Mouse (Mus musculus): ENCODE measurements around the gene Lin28a. TPM values are rescaled to one million over a fixed set of nuclear protein-coding genes. Genes with fewer than 3 reads are reported as not detected.
A peak's percentile ranks its signal among the peaks of the same experiment; 100 is the strongest.

Lin28a gene
- polyA plus RNA-seq, 1 experiment from 2014 or later, result 0.27 TPM

DNA sequence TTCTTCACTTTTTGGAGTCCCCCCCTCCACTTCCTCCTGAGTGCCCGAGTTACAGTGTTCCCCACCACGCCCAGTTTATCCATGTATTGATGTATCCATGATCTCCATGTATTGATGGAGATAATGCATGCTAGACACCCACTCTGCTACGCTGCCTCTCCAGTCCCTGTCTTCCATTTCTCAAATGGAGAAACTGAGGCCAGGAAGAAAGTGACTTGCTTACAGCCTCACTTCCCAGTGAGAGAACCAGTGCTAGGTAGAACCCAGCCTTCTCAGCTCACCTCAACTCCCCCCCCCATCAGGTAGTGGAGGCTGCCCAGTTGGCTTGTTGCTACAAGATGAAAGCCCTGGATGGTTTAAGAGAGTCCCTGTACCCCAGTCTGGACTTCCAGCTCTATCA is 34.9 kb upstream of the Lin28a start, which contains the start of gene Zfp683:
Zfp683 (plus strand) TSS at position 301 of the 400 bp plus-strand sequence.
- peaks cover 18% of the 10 kb centered on the region for H3K27me3 ChIP-seq (replicated peaks)
- H3K4me2 ChIP-seq, result no peak within 1 kb of the TSS
- peaks cover 26% of the 10 kb centered on the region for H3K4me1 ChIP-seq
- no peaks in the 10 kb centered on the region for H3K36me3 ChIP-seq
- 0 out of 2 replicates have a peak within 1 kb of the TSS, but pooled peaks have one; percentile 20 for H3K9ac ChIP-seq
- peak within 1 kb of the TSS; percentile 67; the same call in 1 of the 2 replicates for H3K27ac ChIP-seq (replicated peaks)
- no peaks in the 10 kb centered on the region for H3K9me3 ChIP-seq
- no peak within 1 kb of the TSS for H3K4me3 ChIP-seq
- no peak for ATAC-seq (ENCODE audit: extremely low read depth, insufficient number of reproducible peaks, low FRiP score, low TSS enrichment)
- WGBS, result 72% methylated on average over 3 of the region's 3 CpGs

DNA sequence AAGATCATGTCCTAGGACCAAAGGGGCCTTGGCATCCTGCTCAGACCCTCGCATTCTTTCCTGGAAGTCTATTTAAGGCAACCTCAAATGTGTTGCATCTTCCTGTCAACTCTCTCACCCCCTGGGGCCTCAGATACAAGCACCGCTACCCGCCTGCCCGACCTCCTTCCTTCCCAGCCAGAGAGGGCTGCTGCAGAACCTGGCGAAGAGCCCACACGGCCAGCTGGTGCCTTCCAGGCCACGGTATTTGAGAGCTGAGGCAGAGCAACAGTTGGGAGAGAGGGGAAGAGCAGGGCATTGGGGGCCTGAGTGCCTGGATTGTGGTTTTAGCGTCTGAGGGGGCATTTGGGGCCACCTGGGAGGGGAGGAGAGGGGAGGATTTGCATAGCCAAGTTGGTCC is 33.9 kb upstream of the Lin28a start:
- no peak for ATAC-seq (ENCODE audit: extremely low read depth, insufficient number of reproducible peaks, low FRiP score, low TSS enrichment)
- Histone ChIP-seq H3K4me3 (no peak overlapping the region), H3K27me3 (replicated peaks) (0 out of 2 replicates have a peak, but pooled peaks cover 15% of the 10 kb centered on the region), H3K36me3 (no peaks in the 10 kb centered on the region), H3K4me2 (no peak overlapping the region), H3K27ac (replicated peaks) (peak overlapping the region; percentile 67), H3K9ac (0 out of 2 replicates have a peak overlapping the region, but pooled peaks have one; percentile 20), H3K4me1 (peaks cover 31% of the 10 kb centered on the region), H3K9me3 (no peaks in the 10 kb centered on the region)
- 4% methylated on average over 8 of the region's 8 CpGs for WGBS

DNA sequence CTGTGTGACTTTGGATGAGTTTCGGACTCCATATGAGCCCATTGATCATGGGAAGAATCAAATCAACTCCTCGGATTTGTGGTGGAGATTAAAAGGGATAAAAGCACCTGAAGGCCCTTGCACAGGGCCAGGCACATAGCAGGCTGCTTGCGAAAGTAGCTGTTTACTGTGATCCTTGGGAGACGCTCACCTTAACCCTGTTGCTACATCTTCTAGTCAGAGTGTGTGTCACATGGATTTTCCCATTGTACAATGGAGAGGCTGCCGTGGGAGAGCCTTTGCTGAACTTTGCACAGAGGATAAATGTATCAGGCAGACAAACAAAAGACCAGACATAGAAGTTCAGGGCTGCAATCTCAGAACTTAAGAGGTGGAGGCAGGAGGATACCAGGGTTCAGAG is 33.3 kb upstream of the Lin28a start:
- Histone ChIP-seq H3K9me3 (no peaks in the 10 kb centered on the region), H3K27ac (replicated peaks) (peak overlapping the region; percentile 67; the same call in 1 of the 2 replicates)

DNA sequence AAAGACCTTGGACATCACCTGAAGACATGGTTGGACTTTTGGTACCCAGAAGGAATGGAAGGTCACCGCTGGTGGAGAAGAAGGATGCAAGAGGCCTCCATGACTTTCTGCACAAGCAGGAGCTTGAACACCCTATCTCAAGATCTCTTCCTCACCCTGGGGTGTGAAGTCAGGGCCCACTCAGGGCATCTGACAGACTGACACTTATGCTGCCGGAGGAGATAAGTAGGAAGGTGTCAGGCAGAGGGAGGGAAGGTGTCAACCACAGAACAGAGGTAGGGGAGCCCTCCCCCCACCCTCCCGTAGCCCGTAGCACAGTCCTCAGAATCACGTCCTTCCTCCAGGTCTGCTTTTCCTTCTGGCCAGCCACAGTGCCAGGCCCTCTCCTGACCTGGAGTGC is 29.0 kb upstream of the Lin28a start:
- 35% methylated on average over 5 of the region's 5 CpGs for WGBS
- Histone ChIP-seq H3K4me2 (no peak overlapping the region), H3K27me3 (replicated peaks) (no peaks in the 10 kb centered on the region), H3K9me3 (no peaks in the 10 kb centered on the region), H3K27ac (replicated peaks) (no peak overlapping the region), H3K4me1 (peaks cover 27% of the 10 kb centered on the region), H3K9ac (no peak overlapping the region; the same call in 1 of the 2 replicates), H3K36me3 (no peaks in the 10 kb centered on the region), H3K4me3 (no peak overlapping the region)
- ATAC-seq (ENCODE audit: extremely low read depth, insufficient number of reproducible peaks, low FRiP score, low TSS enrichment), result no peak

More for the DNA sequence above, 33.3 kb upstream of the Lin28a start:
- Histone ChIP-seq H3K27me3 (replicated peaks) (0 out of 2 replicates have a peak, but pooled peaks cover 15% of the 10 kb centered on the region), H3K36me3 (no peaks in the 10 kb centered on the region), H3K4me2 (no peak overlapping the region), H3K4me1 (peaks cover 32% of the 10 kb centered on the region), H3K9ac (no peak overlapping the region), H3K4me3 (no peak overlapping the region)
- ATAC-seq (ENCODE audit: extremely low read depth, insufficient number of reproducible peaks, low FRiP score, low TSS enrichment), result no peak
- WGBS, result 77% methylated on average over 5 of the region's 5 CpGs

DNA sequence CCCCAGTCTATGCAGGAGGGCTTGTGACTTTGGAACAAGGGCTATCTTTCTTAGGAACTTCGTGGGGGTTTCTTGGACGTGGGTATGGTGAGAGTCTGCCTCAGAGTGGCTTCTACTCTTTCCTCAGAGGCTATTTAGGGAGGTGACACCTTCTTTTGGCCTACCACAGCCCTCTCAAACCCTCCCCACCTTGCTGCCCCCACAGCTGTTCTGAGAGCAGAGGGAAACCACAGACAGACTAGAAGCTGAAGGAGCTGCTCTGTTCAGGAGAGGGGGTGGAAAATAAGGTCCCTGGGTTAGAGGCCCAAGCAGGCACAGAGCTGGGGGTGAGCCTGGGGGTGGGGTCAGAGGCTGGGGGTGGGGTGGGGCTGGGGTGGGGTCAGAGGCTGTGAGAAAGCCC is 24.4 kb upstream of the Lin28a start:
- no peak overlapping the region for H3K4me3 ChIP-seq
- H3K4me1 ChIP-seq, result peaks cover 12% of the 10 kb centered on the region
- H3K9ac ChIP-seq, result no peak overlapping the region
- no peaks in the 10 kb centered on the region for H3K9me3 ChIP-seq
- H3K36me3 ChIP-seq, result no peaks in the 10 kb centered on the region
- H3K27ac ChIP-seq (replicated peaks), result no peak overlapping the region
- ATAC-seq (ENCODE audit: extremely low read depth, insufficient number of reproducible peaks, low FRiP score, low TSS enrichment), result no peak
- H3K4me2 ChIP-seq, result no peak overlapping the region
- WGBS, result 42% methylated on average over 2 of the region's 2 CpGs
- 0 out of 2 replicates have a peak, but pooled peaks cover 4% of the 10 kb centered on the region for H3K27me3 ChIP-seq (replicated peaks)

DNA sequence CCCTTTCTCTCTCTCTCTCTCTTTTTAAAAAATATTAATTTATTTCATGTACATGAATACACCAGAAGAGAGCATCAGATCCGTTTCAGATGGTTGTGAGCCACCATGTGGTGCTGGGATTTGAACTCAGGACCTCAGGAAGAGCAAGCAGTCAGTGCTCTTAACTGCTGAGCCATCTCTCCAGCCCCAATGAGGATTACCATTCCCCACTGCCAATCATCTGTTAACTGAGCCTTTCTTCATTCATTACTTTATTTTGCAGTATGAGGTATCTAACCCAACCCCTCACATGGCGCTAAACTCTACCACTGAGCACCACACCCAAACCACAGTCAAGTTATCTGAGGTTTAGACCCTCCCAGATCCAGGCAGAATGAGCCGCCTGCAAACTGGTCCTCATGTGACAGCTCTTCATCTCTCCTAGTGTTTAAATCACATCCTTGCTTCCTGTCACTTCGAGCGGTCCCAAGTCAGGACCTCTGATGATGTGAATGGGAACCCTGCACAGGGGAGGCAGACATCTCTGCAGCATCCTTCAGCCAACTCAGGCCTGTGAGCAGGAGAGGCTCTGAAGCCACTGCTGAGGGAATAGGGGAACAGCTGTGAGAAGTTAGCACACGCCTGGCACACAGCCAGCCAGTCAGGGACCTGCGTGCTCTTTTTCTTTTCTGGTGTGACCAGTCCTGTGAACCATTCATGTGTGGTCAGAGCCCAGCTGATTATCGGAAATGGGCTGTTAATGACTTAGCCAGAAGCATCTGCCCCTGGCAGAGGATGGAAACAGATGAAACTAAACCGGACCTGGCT is 22.9 kb upstream of the Lin28a start:
- H3K27me3 ChIP-seq (replicated peaks), result 0 out of 2 replicates have a peak, but pooled peaks cover 6% of the 10 kb centered on the region
- WGBS, result 42% methylated on average over 9 of the region's 9 CpGs
- no peak overlapping the region for H3K9ac ChIP-seq
- no peak overlapping the region for H3K27ac ChIP-seq (replicated peaks)
- H3K4me2 ChIP-seq, result no peak overlapping the region
- ATAC-seq (ENCODE audit: extremely low read depth, insufficient number of reproducible peaks, low FRiP score, low TSS enrichment), result no peak
- no peak overlapping the region for H3K4me3 ChIP-seq
- peaks cover 7% of the 10 kb centered on the region for H3K4me1 ChIP-seq
- H3K9me3 ChIP-seq, result no peaks in the 10 kb centered on the region
- no peaks in the 10 kb centered on the region for H3K36me3 ChIP-seq

DNA sequence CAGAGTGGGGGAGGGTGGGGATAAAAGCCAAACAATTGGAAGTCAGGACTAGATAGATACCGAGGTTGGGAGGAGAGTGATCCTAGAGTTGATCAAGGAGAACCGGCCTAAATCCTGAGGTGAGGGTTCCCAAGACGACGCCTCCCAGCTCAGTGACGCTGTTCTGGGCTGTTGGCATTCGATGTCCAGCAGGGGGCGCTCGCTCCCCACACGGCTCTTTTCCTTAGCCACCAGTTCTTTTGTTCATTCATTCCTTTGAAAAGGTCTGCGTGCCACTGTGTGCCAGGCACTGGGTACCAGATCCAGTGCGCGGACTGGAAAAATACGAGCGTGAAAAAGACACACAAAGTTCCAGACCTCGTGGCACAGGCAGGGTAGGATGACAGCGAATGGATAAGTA is 17.3 kb upstream of the Lin28a start:
- WGBS, result 5% methylated on average over 16 of the region's 16 CpGs
- no peak for ATAC-seq (ENCODE audit: extremely low read depth, insufficient number of reproducible peaks, low FRiP score, low TSS enrichment)

DNA sequence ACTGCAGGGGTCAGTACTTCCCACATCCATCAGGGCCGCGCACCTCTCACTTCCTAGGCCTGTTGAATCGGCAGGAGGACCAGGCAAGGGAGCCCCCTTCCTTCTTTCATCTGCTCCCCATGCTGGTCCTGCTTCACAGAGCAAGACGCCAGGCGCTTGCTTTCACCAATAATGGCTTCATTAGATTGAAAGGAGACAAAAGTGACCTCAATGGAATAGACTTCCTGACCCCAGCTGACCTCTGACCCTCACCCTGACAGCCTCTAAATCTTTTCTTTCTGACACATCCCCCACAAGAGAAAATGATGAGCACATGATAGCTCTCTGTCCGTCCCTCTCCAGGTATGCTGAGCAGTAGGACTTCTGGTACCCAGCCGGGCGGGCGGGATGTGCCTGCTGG is 7.2 kb upstream of the Lin28a start:
- Histone ChIP-seq H3K4me1 (no peaks in the 10 kb centered on the region), H3K9ac (no peak overlapping the region), H3K4me2 (no peak overlapping the region), H3K4me3 (no peak overlapping the region), H3K36me3 (no peaks in the 10 kb centered on the region), H3K27me3 (replicated peaks) (no peaks in the 10 kb centered on the region), H3K27ac (replicated peaks) (no peak overlapping the region), H3K9me3 (no peaks in the 10 kb centered on the region)
- WGBS, result 66% methylated on average over 9 of the region's 9 CpGs
- ATAC-seq (ENCODE audit: extremely low read depth, insufficient number of reproducible peaks, low FRiP score, low TSS enrichment), result no peak

More for the DNA sequence above, 17.3 kb upstream of the Lin28a start:
- no peak overlapping the region for H3K4me3 ChIP-seq
- 0 out of 2 replicates have a peak, but pooled peaks cover 6% of the 10 kb centered on the region for H3K27me3 ChIP-seq (replicated peaks)
- no peak overlapping the region for H3K27ac ChIP-seq (replicated peaks)
- no peak overlapping the region for H3K4me2 ChIP-seq
- H3K9ac ChIP-seq, result no peak overlapping the region
- H3K9me3 ChIP-seq, result 0 out of 2 replicates have a peak, but pooled peaks cover 2% of the 10 kb centered on the region
- no peaks in the 10 kb centered on the region for H3K4me1 ChIP-seq
- H3K36me3 ChIP-seq, result no peaks in the 10 kb centered on the region

DNA sequence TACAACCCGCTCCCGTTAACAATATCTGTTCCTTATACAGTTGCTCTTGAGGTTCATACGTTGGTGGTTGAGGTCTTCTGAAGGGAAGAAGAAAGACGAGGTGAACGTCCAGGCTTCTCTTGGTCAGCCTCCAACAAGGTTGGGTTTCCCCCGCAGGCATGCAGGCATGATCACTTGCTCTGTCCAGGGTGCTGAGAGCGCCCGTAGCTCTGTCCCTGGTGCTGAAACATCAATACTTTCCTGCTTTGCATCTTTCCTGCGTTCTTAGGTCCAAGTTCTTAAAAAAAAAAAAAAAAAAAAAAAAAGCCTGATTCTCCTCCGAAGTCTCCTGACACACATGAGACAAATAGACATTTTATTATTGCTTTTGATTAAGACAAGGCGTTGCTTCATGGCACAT is 2.0 kb upstream of the Lin28a start:
- Histone ChIP-seq H3K4me3 (no peak overlapping the region), H3K27ac (replicated peaks) (no peak overlapping the region), H3K27me3 (replicated peaks) (peaks cover 49% of the 10 kb centered on the region), H3K36me3 (no peaks in the 10 kb centered on the region), H3K4me2 (no peak overlapping the region), H3K4me1 (peaks cover 23% of the 10 kb centered on the region), H3K9me3 (no peaks in the 10 kb centered on the region), H3K9ac (no peak overlapping the region)
- no peak for ATAC-seq (ENCODE audit: extremely low read depth, insufficient number of reproducible peaks, low FRiP score, low TSS enrichment)
- 2% methylated on average over 11 of the region's 11 CpGs for WGBS

DNA sequence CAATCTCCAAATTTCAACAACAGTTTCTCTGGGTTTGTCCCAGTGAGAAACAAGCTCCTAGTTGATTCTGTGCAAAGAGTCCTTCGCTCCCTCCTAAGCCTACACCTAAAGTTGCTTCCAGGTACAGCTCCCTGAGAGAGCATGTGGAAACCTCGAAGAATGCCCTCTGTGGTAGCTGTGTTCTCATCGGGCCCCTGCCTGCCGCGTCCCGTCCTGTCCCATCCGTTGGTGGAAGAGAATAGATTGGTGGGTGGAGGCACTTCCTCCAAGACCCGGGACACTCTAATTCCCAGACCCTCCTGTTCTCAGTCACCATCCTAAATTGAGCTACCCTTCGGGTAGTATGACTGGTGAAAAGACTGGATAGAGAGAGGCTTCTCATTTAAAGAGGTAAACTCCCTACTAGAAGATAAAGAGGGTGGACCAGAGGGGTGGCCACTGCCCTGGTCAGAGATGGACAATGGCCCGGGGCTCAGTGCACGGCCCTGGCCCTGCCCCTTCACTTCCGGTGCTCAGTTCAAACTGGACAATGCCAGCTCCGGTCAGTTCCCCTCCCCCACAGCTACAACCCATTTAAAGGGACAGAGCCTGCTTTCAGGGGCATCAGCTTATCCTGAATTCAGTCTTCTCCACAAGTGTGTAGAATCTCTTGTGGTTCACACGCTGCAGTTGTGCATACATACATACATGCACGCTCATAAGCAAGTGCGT is 1.2 kb upstream of the Lin28a start:
- H3K4me3 ChIP-seq, result no peak overlapping the region
- H3K9ac ChIP-seq, result no peak overlapping the region
- no peaks in the 10 kb centered on the region for H3K36me3 ChIP-seq
- no peak overlapping the region for H3K27ac ChIP-seq (replicated peaks)
- 4% methylated on average over 16 of the region's 16 CpGs for WGBS
- H3K4me1 ChIP-seq, result peaks cover 23% of the 10 kb centered on the region
- no peak for ATAC-seq (ENCODE audit: extremely low read depth, insufficient number of reproducible peaks, low FRiP score, low TSS enrichment)
- peak overlapping the region; percentile 0; the same call in 1 of the 2 replicates for H3K4me2 ChIP-seq
- H3K9me3 ChIP-seq, result no peaks in the 10 kb centered on the region
- peaks cover 54% of the 10 kb centered on the region for H3K27me3 ChIP-seq (replicated peaks)

DNA sequence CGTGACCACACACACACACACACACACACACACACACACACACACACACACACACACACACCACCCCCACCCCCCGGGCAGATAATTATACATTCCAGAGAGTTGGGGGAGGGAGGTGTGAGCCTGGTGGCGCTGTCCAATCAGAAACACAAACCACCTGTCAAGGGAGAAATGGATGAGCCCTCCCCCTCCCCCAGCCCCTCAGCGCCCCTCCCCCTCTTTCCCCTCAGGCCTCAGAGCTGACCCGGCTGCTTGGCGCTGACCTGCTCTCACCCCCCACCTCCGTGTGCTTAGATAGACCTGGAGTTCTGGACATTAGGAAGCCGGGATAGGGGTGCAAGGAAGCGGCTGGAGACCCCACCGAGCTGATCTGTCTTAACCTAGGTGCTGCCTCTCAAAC is 569 bp upstream of the Lin28a start:
- Histone ChIP-seq H3K4me1 (peaks cover 23% of the 10 kb centered on the region), H3K9ac (no peak overlapping the region), H3K27me3 (replicated peaks) (peaks cover 54% of the 10 kb centered on the region), H3K4me3 (no peak overlapping the region), H3K36me3 (no peaks in the 10 kb centered on the region), H3K9me3 (no peaks in the 10 kb centered on the region), H3K4me2 (no peak overlapping the region), H3K27ac (replicated peaks) (no peak overlapping the region)
- ATAC-seq (ENCODE audit: extremely low read depth, insufficient number of reproducible peaks, low FRiP score, low TSS enrichment), result no peak
- WGBS, result 3% methylated on average over 10 of the region's 10 CpGs

Measured in heart, embryonic 13.5 days (tissue).